Mouse (Mus musculus) myocyte (in vitro differentiated cells): ENCODE results near the gene Rtp3.

Experiments
- CEBPB ChIP-seq: IDR thresholded peaks from 2 replicates; pipeline ENCODE4 v1.6.1; 2011; ENCODE audit warnings: mild to moderate bottlenecking, moderate library complexity; ENCODE audit not compliant: poor library complexity, insufficient read depth, severe bottlenecking
- E2F4 ChIP-seq: IDR thresholded peaks from one replicate; pipeline ENCODE4 v1.6.1; 2011; ENCODE audit warnings: mild to moderate bottlenecking, control low read depth, moderate library complexity; ENCODE audit not compliant: insufficient read depth
- MAX ChIP-seq: IDR thresholded peaks from one replicate; pipeline ENCODE4 v1.6.1; 2011; ENCODE audit warnings: low read depth, mild to moderate bottlenecking, control low read depth
- MYOD1 ChIP-seq, 3 experiments: IDR thresholded peaks; one replicate each; pipeline ENCODE4 v1.6.1; 2011; ENCODE audit warnings: control low read depth in 2 of 3, low read depth in 2 of 3, mild to moderate bottlenecking in 2 of 3, moderate library complexity in 1 of 3; ENCODE audit not compliant: insufficient read length in 2 of 3, control insufficient read depth in 1 of 3
- MYOG ChIP-seq, 3 experiments: IDR thresholded peaks; one replicate each; pipeline ENCODE4 v1.6.1; 2011; ENCODE audit warnings: control low read depth in 2 of 3, low read depth in 2 of 3, mild to moderate bottlenecking in 2 of 3; ENCODE audit not compliant: insufficient read length in 2 of 3, control insufficient read depth in 1 of 3, insufficient read depth in 1 of 3
- POLR2A ChIP-seq: IDR thresholded peaks from one replicate; pipeline ENCODE4 v1.6.1; 2011; ENCODE audit warnings: low read depth, mild to moderate bottlenecking, control low read depth, moderate library complexity; ENCODE audit not compliant: insufficient read length
- POLR2AphosphoS2 ChIP-seq: IDR thresholded peaks from one replicate; pipeline ENCODE4 v1.6.1; 2011; ENCODE audit warnings: low read depth, control low read depth; ENCODE audit not compliant: insufficient read length
- TCF12 ChIP-seq: IDR thresholded peaks from one replicate; pipeline ENCODE4 v1.6.1; 2011; ENCODE audit warnings: mild to moderate bottlenecking, control low read depth; ENCODE audit not compliant: poor library complexity, insufficient read depth, severe bottlenecking
- TCF3 ChIP-seq: IDR thresholded peaks from one replicate; pipeline ENCODE4 v1.6.1; 2011; ENCODE audit warnings: low read depth, control low read depth; ENCODE audit not compliant: insufficient read length
- USF1 ChIP-seq: IDR thresholded peaks from one replicate; pipeline ENCODE4 v1.6.1; 2011; ENCODE audit warnings: low read depth, mild to moderate bottlenecking, control low read depth, moderate library complexity

DNA sequence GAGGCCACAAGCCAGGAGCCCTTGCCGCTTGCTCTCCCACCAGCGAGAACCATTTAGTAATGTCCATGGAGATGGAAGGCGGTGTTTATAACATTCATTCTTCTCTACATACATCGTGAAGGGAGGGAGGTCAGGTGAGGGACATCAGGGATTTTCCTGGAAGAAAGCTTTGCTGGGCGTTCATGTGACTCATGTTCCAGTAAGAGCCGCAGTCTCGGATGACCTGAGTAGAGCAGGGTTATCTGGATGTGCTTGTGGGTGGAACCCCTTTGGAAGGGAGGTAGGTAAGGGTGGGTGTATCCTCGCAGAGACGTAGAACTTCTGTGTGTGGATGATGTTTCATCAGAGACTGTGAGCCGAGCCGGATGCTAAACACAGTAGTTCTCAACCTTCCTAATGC is 39.0 kb downstream of the Rtp3 start, which contains the start of gene Lrrc2:
- TF ChIP-seq TCF12 (no peak), MAX (no peak), POLR2A (no peak), E2F4 (no peak), POLR2AphosphoS2 (no peak), USF1 (no peak), MYOD1 (IDR thresholded peaks at IDR 0.05; ENCODE audit: control insufficient read depth in 1 of 3, insufficient read length in 2 of 3, low read depth in 2 of 3) (no peak), MYOG (IDR thresholded peaks at IDR 0.05; ENCODE audit: control insufficient read depth in 1 of 3, insufficient read depth in 1 of 3, insufficient read length in 2 of 3, low read depth in 2 of 3) (no peak), CEBPB (no peak), TCF3 (no peak)
